Mouse (Mus musculus) megakaryocyte, embryonic 14.5 days (primary cell): Measurements from ENCODE around the gene Gm10320.

Source experiments
- FLI1 ChIP-seq: IDR thresholded peaks from 2 replicates; pipeline ENCODE4 v1.6.1; 2012; ENCODE audit warnings: low read length, inconsistent platforms, mixed read lengths
- GATA1 ChIP-seq: IDR thresholded peaks from 3 replicates; pipeline ENCODE4 v1.6.1; 2012; ENCODE audit warnings: mixed read lengths, low read length, inconsistent platforms, borderline replicate concordance

- TF ChIP-seq GATA1, result no peak
- TF ChIP-seq FLI1, result no peak
These were observed 8.8 kb upstream of the Gm10320 start for GRCm38 (mm10) chr13:98500471-98501125.
